Mouse (Mus musculus): Measurements from ENCODE around the gene Nploc4. TPM values are rescaled to one million over a fixed set of nuclear protein-coding genes. Genes with fewer than 3 reads are reported as not detected.

Nploc4 gene
- total RNA-seq, 4 experiments from 2014 or later, result 64.3 to 69.6 (median 65.8) TPM

DNA sequence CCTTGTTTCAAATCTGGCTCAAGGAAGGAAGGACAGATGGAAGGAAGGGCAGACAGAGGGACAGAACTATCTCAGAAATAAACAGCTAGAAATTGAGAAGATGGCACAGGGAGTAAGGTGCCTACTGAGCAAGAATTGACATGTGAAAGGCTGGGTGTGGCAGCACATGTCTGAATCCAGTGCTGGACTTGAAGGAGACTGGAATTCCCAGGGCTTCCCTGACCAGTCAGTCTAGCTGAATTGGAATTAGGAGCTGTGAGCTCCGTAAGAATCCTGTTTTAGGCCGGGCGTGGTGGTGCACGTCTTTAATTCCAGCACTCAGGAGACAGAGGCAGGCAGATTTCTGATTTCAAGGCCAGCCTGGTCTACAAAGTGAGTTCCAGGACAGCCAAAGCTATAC, 95.8 kb downstream of the Nploc4 start:
- DNase-seq (ENCODE audit: low spot score), result no peak

DNA sequence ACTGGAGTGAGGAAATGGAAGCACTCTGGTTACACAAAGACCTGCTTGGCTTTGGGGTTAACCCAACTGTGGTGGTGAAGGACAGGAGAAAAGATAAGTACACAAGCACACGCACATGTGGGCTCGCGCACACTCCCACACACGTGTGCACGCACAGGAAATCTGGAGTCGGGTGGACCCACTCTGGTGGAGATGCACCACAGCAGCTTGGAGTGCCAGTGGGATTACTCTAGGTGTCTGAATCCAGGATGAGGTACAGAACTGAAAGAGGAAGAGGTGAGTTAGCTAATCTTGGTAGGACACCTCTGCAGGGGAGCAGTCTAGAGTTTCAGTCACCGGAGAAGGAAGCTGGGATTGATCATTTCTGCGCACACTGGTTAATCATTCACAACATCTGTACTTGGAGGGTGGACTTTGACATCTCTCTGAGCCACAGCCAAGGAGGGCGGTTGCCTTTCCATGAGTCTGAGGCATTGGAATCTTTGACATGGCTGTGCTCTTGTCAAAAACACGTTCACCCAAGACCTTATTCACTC, 97.5 kb downstream of the Nploc4 start:
- no peak for DNase-seq (ENCODE audit: low spot score)

DNA sequence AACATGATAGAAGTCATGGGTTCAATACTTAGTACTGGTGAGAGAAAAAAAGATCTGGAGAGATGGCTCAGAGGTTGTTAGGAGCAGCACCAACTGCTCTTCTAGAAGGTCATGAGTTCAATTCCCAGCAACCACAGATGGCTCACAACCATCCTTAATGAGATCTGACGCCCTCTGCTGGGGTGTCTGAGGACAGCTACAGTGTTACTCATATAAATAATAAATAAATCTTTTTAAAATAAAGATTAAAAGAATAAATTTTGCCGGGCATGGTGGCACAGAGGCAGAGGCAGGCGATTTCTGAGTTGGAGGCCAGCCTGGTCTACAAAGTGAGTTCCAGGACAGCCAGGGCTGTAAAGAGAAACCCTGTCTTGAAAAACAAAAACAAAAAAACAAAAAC, 98.7 kb downstream of the Nploc4 start:
- no peak for DNase-seq (ENCODE audit: low spot score)

DNA sequence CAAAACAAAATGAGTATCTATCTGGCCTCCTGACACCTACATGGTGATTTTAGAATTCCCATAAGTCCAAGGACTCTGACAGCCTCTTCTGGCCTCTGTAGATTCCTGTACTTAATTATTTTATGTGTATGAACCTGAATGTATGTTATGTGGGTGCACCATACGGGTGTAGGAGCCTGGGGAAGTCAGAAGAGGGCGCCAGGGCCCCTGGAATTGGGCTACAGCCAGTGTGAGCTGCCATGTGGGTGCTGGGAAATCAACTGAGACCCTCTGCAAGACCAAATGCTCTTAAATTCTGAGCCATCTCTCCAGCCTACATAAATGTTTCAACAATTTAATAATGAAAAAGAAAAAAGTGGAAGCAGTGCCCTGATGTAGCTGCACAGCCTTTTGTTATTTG, 100.1 kb downstream of the Nploc4 start:
- DNase-seq (ENCODE audit: low spot score), result no peak

DNA sequence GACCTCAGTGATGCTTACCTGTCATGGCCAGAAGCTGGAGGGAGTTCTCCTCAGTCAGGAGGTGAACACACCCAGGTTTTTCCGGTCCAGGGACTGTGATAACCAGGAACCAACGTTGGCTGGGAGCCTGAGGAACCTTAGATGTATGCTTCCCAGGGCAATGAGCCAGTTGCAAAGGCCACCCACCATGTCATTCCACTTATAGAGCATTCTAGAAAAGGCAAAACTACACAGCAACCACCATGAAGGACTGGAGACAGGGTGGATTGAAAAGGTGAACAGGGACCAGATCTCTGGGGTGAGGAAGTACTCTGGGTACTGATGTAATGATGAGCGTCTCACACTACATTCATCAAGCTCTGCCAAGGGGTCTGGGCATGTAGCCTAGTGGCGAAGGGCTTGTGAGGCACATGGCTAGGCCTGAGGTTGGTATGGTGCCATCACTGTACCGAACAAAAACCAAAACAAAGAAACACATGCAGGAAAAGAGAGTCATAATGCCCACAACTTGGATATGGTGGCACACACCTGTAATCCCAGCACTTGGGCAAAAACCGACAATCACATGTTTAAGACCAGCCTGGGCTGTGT, 102.0 kb downstream of the Nploc4 start:
- no peak for DNase-seq (ENCODE audit: low spot score)

Small RNAs within 50 kb of the gene (microRNA-seq; reads per million reads assigned to microRNA genes)
- gene Gm23419, result not detected
- gene Mir6935, result not detected

Other genes with a start within 250 kb of the Nploc4 start
- gene Bahcc1, start 204.8 kb downstream of the Nploc4 start, total RNA-seq (2022), result 10 to 100 TPM in 2 of 4 experiments, 1 to 10 TPM in 2; 6.2 to 12.6 (median 9.3) TPM
- gene Actg1, start 89.2 kb downstream of the Nploc4 start, total RNA-seq (2022), result 100 to 1,000 TPM; 188 to 320 (median 251) TPM
- gene Fscn2, start 76.2 kb downstream of the Nploc4 start, total RNA-seq (2022), result not detected
- 10 to 100 TPM; 12.1 to 18.3 (median 13.6) TPM for gene Faap100, start 58.9 kb downstream of the Nploc4 start, total RNA-seq (2022)
- gene Tspan10, start 4.9 kb upstream of the Nploc4 start, total RNA-seq (2022), result 1 to 10 TPM in 3 of 4 experiments, under 1 TPM in 1; 0.52 to 2.4 (median 1.4) TPM
- under 1 TPM; 0.34 to 0.89 (median 0.66) TPM for gene Pde6g, start 15.8 kb upstream of the Nploc4 start, total RNA-seq (2022)
- gene Oxld1, start 20.4 kb upstream of the Nploc4 start, total RNA-seq (2022), result 10 to 100 TPM; 64.4 to 76.6 (median 70.0) TPM
- gene Ccdc137, start 20.4 kb upstream of the Nploc4 start, total RNA-seq (2022), result 1 to 10 TPM; 5.7 to 8.0 (median 7.1) TPM
- 10 to 100 TPM; 10.7 to 12.1 (median 11.8) TPM for gene Arl16, start 29.9 kb upstream of the Nploc4 start, total RNA-seq (2022)
- 100 to 1,000 TPM; 233 to 251 (median 242) TPM for gene Mrpl12, start 46.9 kb upstream of the Nploc4 start, total RNA-seq (2022)
- 10 to 100 TPM; 13.7 to 19.4 (median 16.0) TPM for gene Slc25a10, start 54.1 kb upstream of the Nploc4 start, total RNA-seq (2022)
- gene Gcgr, start 93.0 kb upstream of the Nploc4 start, total RNA-seq (2022), result 1 to 10 TPM in 1 of 4 experiments, under 1 TPM in 3; 0.69 to 1.0 (median 0.78) TPM
- 10 to 100 TPM; 37.5 to 41.0 (median 38.5) TPM for gene Mcrip1, start 112.0 kb upstream of the Nploc4 start, total RNA-seq (2022)
- gene Ppp1r27, start 113.4 kb upstream of the Nploc4 start, total RNA-seq (2022), result under 1 TPM in 1 of 4 experiments, not detected in 3; 0.34 TPM
- gene P4hb, start 135.5 kb upstream of the Nploc4 start, total RNA-seq (2022), result 100 to 1,000 TPM; 217 to 256 (median 229) TPM
- gene Arhgdia, start 143.9 kb upstream of the Nploc4 start, total RNA-seq (2022), result 100 to 1,000 TPM; 130 to 152 (median 141) TPM
- 10 to 100 TPM; 32.3 to 51.0 (median 45.7) TPM for gene Alyref, start 160.7 kb upstream of the Nploc4 start, total RNA-seq (2022)
- 10 to 100 TPM; 77.9 to 91.8 (median 84.8) TPM for gene Anapc11, start 160.7 kb upstream of the Nploc4 start, total RNA-seq (2022)
- under 1 TPM in 1 of 4 experiments, not detected in 3; 0.73 TPM for gene Npb, start 170.8 kb upstream of the Nploc4 start, total RNA-seq (2022)
- gene Pcyt2, start 180.2 kb upstream of the Nploc4 start, total RNA-seq (2022), result 10 to 100 TPM; 48.1 to 64.4 (median 60.5) TPM
- gene Sirt7, start 187.5 kb upstream of the Nploc4 start, total RNA-seq (2022), result 10 to 100 TPM in 1 of 4 experiments, 1 to 10 TPM in 3; 6.5 to 10.6 (median 7.6) TPM
- gene Mafg, start 195.9 kb upstream of the Nploc4 start, total RNA-seq (2022), result 10 to 100 TPM; 33.0 to 47.3 (median 39.2) TPM
- 1 to 10 TPM in 3 of 4 experiments, under 1 TPM in 1; 0.91 to 2.8 (median 1.8) TPM for gene Pycr1, start 206.1 kb upstream of the Nploc4 start, total RNA-seq (2022)
- 100 to 1,000 TPM in 2 of 4 experiments, 10 to 100 TPM in 2; 90.6 to 123 (median 103) TPM for gene Myadml2, start 210.4 kb upstream of the Nploc4 start, total RNA-seq (2022)
- under 1 TPM; 0.12 to 0.24 (median 0.13) TPM for gene Notum, start 223.5 kb upstream of the Nploc4 start, total RNA-seq (2022)
- 10 to 100 TPM; 37.3 to 44.3 (median 41.5) TPM for gene Aspscr1, start 235.3 kb upstream of the Nploc4 start, total RNA-seq (2022)

Measured in heart, adult 8-10 months (tissue).